Mouse (Mus musculus) bone marrow macrophage, adult 2 months (primary cell): Measurements from ENCODE around the gene C1qb. TPM values are rescaled to one million over a fixed set of nuclear protein-coding genes. Genes with fewer than 3 reads are reported as not detected.

Experiments
- H3K27ac ChIP-seq: 2 replicates; pipeline ENCODE4 v1.5.1; 2012; ENCODE audit warnings: low read depth, low read length; ENCODE audit not compliant: insufficient read depth
- H3K4me1 ChIP-seq: 2 replicates; pipeline ENCODE4 v1.6.1; 2012; ENCODE audit warnings: low read length; ENCODE audit not compliant: control insufficient read depth, insufficient read depth
- H3K4me3 ChIP-seq: 2 replicates; pipeline ENCODE4 v1.5.1; 2012; ENCODE audit warnings: mild to moderate bottlenecking, low read length, moderate library complexity; ENCODE audit not compliant: insufficient read depth
- CTCF ChIP-seq: IDR thresholded peaks from 2 replicates; pipeline ENCODE4 v1.5.1; 2012; ENCODE audit warnings: low read depth, mild to moderate bottlenecking, low read length, moderate library complexity
- POLR2A ChIP-seq: IDR thresholded peaks from 2 replicates; pipeline ENCODE4 v1.6.1; 2012; ENCODE audit warnings: mild to moderate bottlenecking, low read depth, low read length, borderline replicate concordance
- polyA plus RNA-seq: library from polyadenylated mRNA; stranded (reverse); fragments of >200 nt; gene quantifications from 2 replicates; pipeline ENCODE4 v1.2.4, GENCODE M21; 2012; ENCODE audit not compliant: missing spikeins, insufficient read depth, insufficient read length

C1qb gene
- polyA plus RNA-seq, 1 experiment = 3,777 TPM

GRCm38 (mm10) chr4:136875012-136875411 is 11.0 kb downstream of the C1qb start:
- H3K4me3 ChIP-seq = no peak overlapping the region
- H3K4me1 ChIP-seq = peaks cover 3% of the 10 kb centered on the region
- TF ChIP-seq POLR2A (no peak), CTCF (no peak)
- H3K27ac ChIP-seq = no peak overlapping the region

GRCm38 (mm10) chr4:136868371-136868770 is 17.6 kb downstream of the C1qb start:
- H3K4me1 ChIP-seq = no peaks in the 10 kb centered on the region
- H3K27ac ChIP-seq = no peak overlapping the region
- TF ChIP-seq POLR2A (no peak), CTCF (no peak)
- H3K4me3 ChIP-seq = no peak overlapping the region

GRCm38 (mm10) chr4:136867690-136868345 is 18.2 kb downstream of the C1qb start:
- TF ChIP-seq CTCF (no peak), POLR2A (no peak)
- no peaks in the 10 kb centered on the region for H3K4me1 ChIP-seq
- no peak overlapping the region for H3K4me3 ChIP-seq
- H3K27ac ChIP-seq = no peak overlapping the region

GRCm38 (mm10) chr4:136865531-136865930 is 20.5 kb downstream of the C1qb start:
- no peak for TF ChIP-seq CTCF
- TF ChIP-seq POLR2A = no peak
- no peak overlapping the region for H3K4me3 ChIP-seq
- H3K4me1 ChIP-seq = no peaks in the 10 kb centered on the region
- no peak overlapping the region for H3K27ac ChIP-seq

- H3K4me3 ChIP-seq = no peak overlapping the region
- no peaks in the 10 kb centered on the region for H3K4me1 ChIP-seq
- H3K27ac ChIP-seq = no peak overlapping the region
- TF ChIP-seq POLR2A (no peak), CTCF (no peak)
Measured at GRCm38 (mm10) chr4:136864751-136865470, 21.1 kb downstream of the C1qb start.

GRCm38 (mm10) chr4:136863517-136863916 is 22.5 kb downstream of the C1qb start:
- no peak overlapping the region for H3K27ac ChIP-seq
- TF ChIP-seq CTCF = no peak
- TF ChIP-seq POLR2A = no peak
- no peaks in the 10 kb centered on the region for H3K4me1 ChIP-seq
- H3K4me3 ChIP-seq = no peak overlapping the region

GRCm38 (mm10) chr4:136862411-136862810 is 23.6 kb downstream of the C1qb start:
- Histone ChIP-seq H3K4me3 (no peak overlapping the region), H3K4me1 (no peaks in the 10 kb centered on the region), H3K27ac (no peak overlapping the region)
- TF ChIP-seq POLR2A = no peak
- no peak for TF ChIP-seq CTCF

GRCm38 (mm10) chr4:136861806-136862205 is 24.2 kb downstream of the C1qb start:
- TF ChIP-seq CTCF = no peak
- TF ChIP-seq POLR2A = no peak
- Histone ChIP-seq H3K4me1 (no peaks in the 10 kb centered on the region), H3K27ac (no peak overlapping the region), H3K4me3 (no peak overlapping the region)

GRCm38 (mm10) chr4:136860022-136860421 is 26.0 kb downstream of the C1qb start:
- H3K4me1 ChIP-seq = no peaks in the 10 kb centered on the region
- H3K27ac ChIP-seq = no peak overlapping the region
- no peak overlapping the region for H3K4me3 ChIP-seq
- TF ChIP-seq CTCF = peak; percentile 26; the same call in 1 of the 2 replicates
- no peak for TF ChIP-seq POLR2A

- TF ChIP-seq POLR2A (no peak), CTCF (0 out of 2 replicates have a peak, but pooled peaks have one; percentile 11)
- Histone ChIP-seq H3K27ac (no peak overlapping the region), H3K4me3 (no peak overlapping the region), H3K4me1 (no peaks in the 10 kb centered on the region)
Measured at GRCm38 (mm10) chr4:136855081-136855480, 30.9 kb downstream of the C1qb start.
